Mouse (Mus musculus) heart, embryonic 15.5 days (tissue): ENCODE measurements around the gene Hoxb7. TPM values are rescaled to one million over a fixed set of nuclear protein-coding genes. Genes with fewer than 3 reads are reported as not detected.

Source experiments
- ATAC-seq: fragments of 200-750 bp; cut with Nextera tagmentation; replicated peaks from 2 replicates; pipeline ENCODE4 v1.8.0; 2017; ENCODE audit warnings: low read depth, moderate TSS enrichment; ENCODE audit not compliant: insufficient number of reproducible peaks, insufficient read depth, low FRiP score
- H3K27ac ChIP-seq: fragments of 300-500 bp; sonication (generic); 2 replicates; pipeline ENCODE4 v1.5.1; 2015; ENCODE audit warnings: mild to moderate bottlenecking, inconsistent platforms
- H3K27me3 ChIP-seq: fragments of 300-500 bp; sonication (generic); 2 replicates; pipeline ENCODE4 v1.6.1; 2015; ENCODE audit warnings: inconsistent platforms
- H3K36me3 ChIP-seq: fragments of 300-500 bp; sonication (generic); 2 replicates; pipeline ENCODE4 v1.6.1; 2015; ENCODE audit warnings: mild to moderate bottlenecking, inconsistent platforms
- H3K4me1 ChIP-seq: fragments of 300-500 bp; sonication (generic); replicated peaks from 2 replicates; pipeline ENCODE4 v1.6.1; 2015; ENCODE audit warnings: inconsistent platforms
- H3K4me2 ChIP-seq: fragments of 300-500 bp; sonication (generic); 2 replicates; pipeline ENCODE4 v1.6.1; 2015; ENCODE audit warnings: inconsistent platforms, mild to moderate bottlenecking, moderate library complexity
- H3K4me3 ChIP-seq: fragments of 300-500 bp; sonication (generic); 2 replicates; pipeline ENCODE4 v1.5.1; 2015; ENCODE audit warnings: mild to moderate bottlenecking, inconsistent platforms
- H3K9ac ChIP-seq: fragments of 300-500 bp; sonication (generic); 2 replicates; pipeline ENCODE4 v1.6.1; 2015; ENCODE audit warnings: mild to moderate bottlenecking, inconsistent platforms
- H3K9me3 ChIP-seq: fragments of 300-500 bp; sonication (generic); replicated peaks from 2 replicates; pipeline ENCODE4 v1.6.1; 2016; ENCODE audit warnings: inconsistent platforms
- WGBS: fragments of 180-500 bp; shearing (Covaris S2); methylation state at CpG from one replicate; pipeline ENCODE4 v1.1.7; 2015; ENCODE audit warnings: mixed read lengths; 5-methylcytosine and 5-hydroxymethylcytosine counted together
- polyA plus RNA-seq: library from polyadenylated mRNA; unstranded; fragments of >200 nt; fragmentation: Nextera tagmentation; extraction: Ambion mirVana; gene quantifications from 2 replicates; pipeline ENCODE4 v1.2.1, GENCODE M21; 2015

Hoxb7 gene
- 0.25 and 0.32 TPM in 2 replicates for polyA plus RNA-seq

DNA sequence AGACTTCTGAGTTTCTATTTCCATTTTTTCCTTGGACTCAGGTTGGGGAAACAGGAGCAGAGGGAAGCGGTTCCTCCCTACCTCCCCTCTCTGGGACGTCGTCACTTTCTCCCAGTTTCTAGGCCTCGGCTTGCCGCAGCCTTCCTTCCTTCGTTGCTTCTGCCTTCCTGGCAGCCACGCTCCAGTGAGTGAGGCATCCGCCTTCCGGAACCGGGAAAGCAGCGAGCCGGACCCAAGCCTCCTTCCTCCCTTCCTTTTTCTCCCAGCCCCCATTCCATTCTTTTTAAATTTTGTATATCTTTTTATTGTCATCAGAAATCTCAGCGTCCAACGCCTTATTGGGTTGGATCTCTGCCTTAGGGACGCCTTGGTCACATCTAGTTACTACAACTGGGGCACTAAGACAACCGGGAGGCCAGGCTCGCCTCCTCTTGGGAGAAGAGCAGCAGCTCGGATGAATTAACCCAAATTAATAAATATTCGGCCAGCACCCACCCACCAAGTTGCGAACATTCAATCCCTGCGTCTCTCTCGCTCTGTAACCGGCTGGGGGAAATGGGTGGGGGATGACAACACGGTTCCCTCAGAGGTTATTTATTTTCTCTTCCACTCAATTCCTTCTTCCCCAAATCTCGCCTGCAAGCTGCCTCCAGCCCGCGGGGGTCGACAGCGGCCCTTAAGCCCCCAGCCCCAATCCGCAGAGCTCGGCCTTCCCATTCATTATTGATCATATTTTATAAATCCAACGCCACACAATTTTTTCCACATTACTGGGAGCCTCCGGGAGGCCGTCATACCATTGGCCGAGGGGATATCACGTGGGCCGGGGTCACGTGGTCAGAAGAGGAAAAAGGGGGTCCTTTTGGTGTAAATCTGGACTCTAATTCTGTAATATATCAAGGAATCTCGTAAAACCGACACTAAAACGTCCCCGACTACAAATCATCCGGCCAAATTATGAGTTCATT lies at the start of gene Hoxb7:
Gene Hoxb7 (plus strand): TSS at position 853 of the 968 bp plus-strand sequence.
- no peak within 1 kb of the TSS for H3K9ac ChIP-seq
- peak within 1 kb of the TSS; percentile 39 for H3K4me3 ChIP-seq
- ATAC-seq, result no peak
- no peaks in the 10 kb centered on the region for H3K9me3 ChIP-seq
- peaks cover 32% of the 10 kb centered on the region for H3K4me1 ChIP-seq
- H3K36me3 ChIP-seq, result no peaks in the 10 kb centered on the region
- H3K27ac ChIP-seq, result peak within 1 kb of the TSS; percentile 21; the same call in 1 of the 2 replicates
- 2% methylated on average over 43 of the region's 43 CpGs for WGBS
- peak within 1 kb of the TSS; percentile 68 for H3K4me2 ChIP-seq
- H3K27me3 ChIP-seq, result peaks cover 97% of the 10 kb centered on the region

DNA sequence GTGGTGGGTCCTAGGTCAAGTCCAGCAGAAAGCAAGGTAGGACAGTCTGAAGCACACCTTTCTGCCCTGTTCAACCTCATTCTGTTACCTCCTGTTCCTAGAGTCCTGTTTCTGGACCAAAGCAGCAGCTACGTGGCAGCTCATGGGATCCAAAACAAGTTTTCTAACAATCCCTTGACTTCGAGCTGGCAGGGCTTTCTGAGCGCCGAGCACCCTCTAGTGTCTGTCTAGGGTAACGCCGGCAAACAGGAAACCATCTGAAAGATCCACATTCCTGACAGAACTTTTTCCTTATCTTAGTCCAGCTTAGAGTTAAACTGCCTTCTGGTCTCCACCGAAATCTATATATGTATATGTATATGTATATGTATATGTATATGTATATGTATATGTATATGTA lies 46.2 kb upstream of the Hoxb7 start:
- no peaks in the 10 kb centered on the region for H3K4me1 ChIP-seq
- H3K4me3 ChIP-seq, result no peak overlapping the region
- H3K9me3 ChIP-seq, result no peaks in the 10 kb centered on the region
- H3K9ac ChIP-seq, result no peak overlapping the region
- no peak overlapping the region for H3K27ac ChIP-seq
- no peak overlapping the region for H3K4me2 ChIP-seq
- ATAC-seq, result no peak
- peaks cover 60% of the 10 kb centered on the region for H3K27me3 ChIP-seq
- 1% methylated on average over 7 of the region's 7 CpGs for WGBS
- no peaks in the 10 kb centered on the region for H3K36me3 ChIP-seq

DNA sequence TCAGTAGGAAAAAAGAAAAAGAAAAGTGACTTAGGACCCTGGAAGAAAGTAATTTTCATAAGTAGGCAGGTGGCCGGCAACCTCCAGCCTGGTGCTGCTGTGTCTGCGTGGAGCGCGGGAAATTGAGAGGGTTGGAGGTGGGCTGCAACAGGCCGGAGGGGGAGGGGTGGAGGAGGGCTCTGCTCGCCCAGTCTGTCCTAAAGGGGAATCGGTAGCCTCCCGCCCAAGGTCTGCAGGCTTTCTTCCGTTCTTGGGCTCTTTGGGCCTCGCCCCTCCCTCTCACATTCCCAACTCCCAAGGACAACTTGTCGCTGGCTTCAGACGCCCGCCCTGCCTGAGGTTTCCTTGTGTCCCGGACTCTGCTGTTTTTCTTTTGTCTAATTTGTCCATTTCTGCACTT lies 35.5 kb upstream of the Hoxb7 start:
- H3K27me3 ChIP-seq, result peaks cover 98% of the 10 kb centered on the region
- no peak overlapping the region for H3K9ac ChIP-seq
- ATAC-seq, result no peak
- no peak overlapping the region for H3K4me2 ChIP-seq
- H3K27ac ChIP-seq, result no peak overlapping the region
- H3K4me3 ChIP-seq, result no peak overlapping the region
- H3K4me1 ChIP-seq, result peaks cover 6% of the 10 kb centered on the region; the same call in 1 of the 2 replicates
- H3K9me3 ChIP-seq, result no peaks in the 10 kb centered on the region
- WGBS, result 0% methylated on average over 14 of the region's 14 CpGs
- H3K36me3 ChIP-seq, result no peaks in the 10 kb centered on the region

DNA sequence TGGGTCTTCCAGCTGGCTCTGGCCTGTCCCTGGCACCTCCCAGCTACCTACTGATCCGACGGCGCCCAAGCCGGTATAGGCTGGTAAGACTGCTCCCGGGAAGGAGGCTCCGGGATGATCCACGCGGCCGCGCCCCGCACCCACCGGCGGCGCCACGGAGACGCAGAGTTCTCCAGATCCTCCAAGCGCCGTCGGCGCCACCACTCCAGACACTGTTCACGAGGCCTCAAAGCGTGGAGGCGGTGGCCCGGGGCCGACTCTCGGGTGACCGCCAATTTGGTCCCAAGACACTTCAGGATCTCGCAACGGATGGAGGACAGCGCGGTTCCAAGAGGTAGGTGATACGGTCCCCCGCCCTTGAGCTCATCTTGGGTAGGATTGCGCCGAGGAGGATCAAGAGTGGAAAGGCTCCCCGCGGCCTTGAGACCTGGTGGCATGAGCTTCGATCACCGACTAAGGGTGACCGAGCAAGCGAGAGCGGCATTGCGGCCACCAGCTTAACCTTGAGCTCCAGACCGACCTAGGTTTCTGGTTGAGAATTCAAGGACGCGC lies 34.9 kb upstream of the Hoxb7 start:
- no peak for ATAC-seq
- H3K27ac ChIP-seq, result no peak overlapping the region
- 0 out of 2 replicates have a peak overlapping the region, but pooled peaks have one; percentile 10 for H3K4me2 ChIP-seq
- H3K4me3 ChIP-seq, result peak overlapping the region; percentile 17; the same call in 1 of the 2 replicates
- peaks cover 6% of the 10 kb centered on the region; the same call in 1 of the 2 replicates for H3K4me1 ChIP-seq
- H3K36me3 ChIP-seq, result no peaks in the 10 kb centered on the region
- no peak overlapping the region for H3K9ac ChIP-seq
- H3K9me3 ChIP-seq, result no peaks in the 10 kb centered on the region
- under 1% methylated on average over 46 of the region's 46 CpGs for WGBS
- peaks cover 98% of the 10 kb centered on the region for H3K27me3 ChIP-seq

DNA sequence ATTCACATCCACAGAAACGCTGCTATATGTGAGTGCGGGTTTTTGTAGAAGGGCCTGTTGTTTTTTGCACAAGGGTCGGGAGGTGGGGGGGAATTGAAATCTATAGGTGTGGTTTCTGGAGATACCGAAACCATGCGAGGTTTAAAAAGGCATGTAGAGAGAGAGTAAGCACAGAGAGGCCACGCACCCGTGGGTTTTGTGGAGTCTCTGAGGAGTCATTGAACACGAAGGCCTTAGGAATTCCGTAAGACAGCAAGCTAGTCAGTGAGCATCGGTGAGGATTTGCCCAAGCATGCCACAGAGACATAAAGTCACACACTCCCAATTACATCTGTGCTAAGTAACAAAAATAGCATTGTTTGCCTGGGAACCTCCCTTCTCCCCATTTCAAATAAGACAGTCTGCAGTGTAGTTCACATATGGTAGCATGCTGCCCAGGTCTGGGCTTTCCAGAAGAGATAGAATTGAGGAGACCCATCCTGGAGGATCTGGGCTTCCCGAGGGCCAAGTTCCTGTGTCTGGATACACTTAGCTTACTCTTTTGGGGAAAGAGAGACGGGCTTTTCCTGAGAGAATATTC lies 33.8 kb upstream of the Hoxb7 start:
- Histone ChIP-seq H3K27me3 (peaks cover 97% of the 10 kb centered on the region), H3K36me3 (no peaks in the 10 kb centered on the region), H3K4me2 (no peak overlapping the region), H3K9me3 (no peaks in the 10 kb centered on the region), H3K9ac (no peak overlapping the region), H3K27ac (no peak overlapping the region), H3K4me1 (peaks cover 6% of the 10 kb centered on the region; the same call in 1 of the 2 replicates), H3K4me3 (no peak overlapping the region)
- ATAC-seq, result no peak
- WGBS, result 6% methylated on average over 12 of the region's 12 CpGs

DNA sequence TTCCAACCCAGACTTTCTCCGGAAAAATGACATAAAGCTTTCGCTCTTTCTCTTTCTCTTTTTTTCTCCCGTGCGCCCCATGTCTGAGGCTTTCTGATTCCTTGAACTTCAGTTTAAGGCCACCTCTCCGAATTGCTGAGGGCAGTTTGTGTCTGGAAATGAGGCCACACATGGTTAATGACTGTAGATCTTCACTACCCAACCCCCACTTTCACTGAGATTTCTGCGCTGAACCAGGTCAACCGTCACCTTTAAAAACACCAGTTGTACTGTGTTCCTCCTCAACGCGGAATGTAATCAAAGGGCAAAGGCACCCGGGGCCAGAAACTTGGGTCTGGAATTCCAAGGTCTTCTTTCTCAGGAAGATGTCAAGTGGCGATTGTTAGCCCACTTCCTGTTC lies 32.2 kb upstream of the Hoxb7 start:
- ATAC-seq, result no peak
- H3K4me1 ChIP-seq, result peaks cover 6% of the 10 kb centered on the region; the same call in 1 of the 2 replicates
- no peak overlapping the region for H3K27ac ChIP-seq
- H3K4me2 ChIP-seq, result no peak overlapping the region
- H3K4me3 ChIP-seq, result no peak overlapping the region
- H3K27me3 ChIP-seq, result peaks cover 97% of the 10 kb centered on the region
- no peaks in the 10 kb centered on the region for H3K36me3 ChIP-seq
- H3K9me3 ChIP-seq, result no peaks in the 10 kb centered on the region
- 2% methylated on average over 11 of the region's 11 CpGs for WGBS
- no peak overlapping the region for H3K9ac ChIP-seq

DNA sequence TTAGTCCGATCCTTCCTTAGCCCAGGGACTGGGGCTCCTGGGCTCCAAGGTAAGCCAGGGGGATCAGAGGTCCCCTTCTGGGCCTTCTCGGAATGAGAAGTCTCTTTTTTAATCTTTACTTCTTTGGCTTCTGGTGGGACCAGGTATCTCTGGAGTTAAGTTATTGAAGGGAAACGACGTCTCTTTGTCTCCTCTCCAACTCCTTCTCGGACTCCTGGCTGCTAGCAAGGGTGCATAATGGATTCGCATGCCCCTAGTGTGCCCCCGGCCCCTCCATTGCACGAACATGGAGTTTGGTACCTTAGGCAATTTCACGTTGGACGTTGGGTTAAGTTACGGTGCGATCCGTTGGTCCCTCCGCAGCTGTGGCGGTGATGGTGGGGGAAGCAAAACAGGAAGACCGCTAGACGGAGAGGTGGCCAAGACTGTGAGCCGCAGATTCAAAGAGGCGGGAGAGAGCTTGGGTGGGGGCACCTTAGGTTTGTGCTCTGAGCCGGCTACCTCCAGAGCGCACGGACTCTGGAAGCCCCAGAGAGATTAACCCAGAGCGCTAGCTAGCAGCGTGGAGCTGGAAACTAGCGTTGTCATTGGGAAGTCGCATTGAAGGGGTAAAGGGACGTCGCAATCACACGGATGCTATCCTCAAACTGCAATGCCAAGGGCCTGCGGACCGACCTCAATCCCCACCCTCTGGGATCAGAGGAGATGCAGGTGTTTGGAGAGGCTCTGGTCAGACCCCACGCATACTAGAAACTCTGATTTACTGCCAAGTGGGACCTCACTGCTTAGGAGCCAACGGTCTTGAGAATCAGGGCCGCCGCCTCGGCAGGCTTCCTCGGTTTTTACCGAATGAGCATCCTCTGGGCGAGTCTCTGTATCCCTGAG lies 31.1 kb upstream of the Hoxb7 start:
- H3K9me3 ChIP-seq, result no peaks in the 10 kb centered on the region
- H3K36me3 ChIP-seq, result no peaks in the 10 kb centered on the region
- peaks cover 6% of the 10 kb centered on the region; the same call in 1 of the 2 replicates for H3K4me1 ChIP-seq
- no peak overlapping the region for H3K27ac ChIP-seq
- 4% methylated on average over 39 of the region's 39 CpGs for WGBS
- ATAC-seq, result no peak
- no peak overlapping the region for H3K4me3 ChIP-seq
- no peak overlapping the region for H3K9ac ChIP-seq
- no peak overlapping the region for H3K4me2 ChIP-seq
- peaks cover 97% of the 10 kb centered on the region for H3K27me3 ChIP-seq

DNA sequence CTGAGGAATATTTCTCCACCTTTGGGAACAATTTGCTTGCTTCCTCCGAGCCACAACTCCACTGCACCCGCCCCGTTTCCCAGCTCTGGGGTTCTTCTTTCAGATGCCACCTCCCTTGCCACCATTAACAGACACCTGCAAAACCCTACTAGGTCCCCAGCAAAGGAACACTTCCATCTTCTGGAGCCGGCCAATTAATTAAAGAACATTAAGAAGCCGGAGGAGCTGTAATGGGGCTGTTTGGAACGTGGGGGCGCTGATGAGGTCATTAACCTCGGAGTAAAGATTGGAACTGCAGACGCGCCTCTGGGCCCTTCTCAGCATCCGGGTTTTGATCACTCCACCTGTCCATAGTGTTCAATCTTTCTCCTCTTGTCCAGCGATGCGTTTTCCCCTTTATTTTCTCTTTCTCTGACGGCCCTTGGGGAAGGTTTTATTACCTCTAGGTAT lies 30.4 kb upstream of the Hoxb7 start:
- no peak for ATAC-seq
- 4% methylated on average over 14 of the region's 14 CpGs for WGBS
- H3K27me3 ChIP-seq, result peaks cover 97% of the 10 kb centered on the region

DNA sequence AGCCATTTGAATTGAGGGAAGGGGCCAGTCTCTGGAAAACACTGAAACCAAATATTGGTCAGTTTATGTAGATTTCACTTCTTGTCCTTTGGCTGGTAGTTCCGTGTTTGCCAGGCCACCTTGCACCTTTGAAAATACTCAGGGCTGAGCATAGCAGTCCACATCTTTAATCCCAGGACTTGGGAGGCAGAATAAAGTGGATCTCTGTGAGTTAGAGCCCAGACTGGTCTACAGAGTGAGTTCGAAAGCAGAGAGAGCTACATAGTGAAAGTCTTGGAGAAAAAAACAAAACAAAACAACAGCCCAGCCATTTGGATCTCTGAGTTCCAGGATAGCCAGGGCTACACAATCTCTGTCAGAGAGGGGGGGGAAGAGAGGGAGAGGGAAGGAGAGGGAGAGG lies 29.3 kb upstream of the Hoxb7 start:
- no peak overlapping the region for H3K27ac ChIP-seq
- H3K9me3 ChIP-seq, result no peaks in the 10 kb centered on the region
- no peak for ATAC-seq
- WGBS, result 27% methylated on average over 2 of the region's 2 CpGs
- no peak overlapping the region for H3K4me3 ChIP-seq
- no peak overlapping the region for H3K9ac ChIP-seq
- no peak overlapping the region for H3K4me2 ChIP-seq
- H3K27me3 ChIP-seq, result peaks cover 98% of the 10 kb centered on the region
- no peaks in the 10 kb centered on the region for H3K36me3 ChIP-seq
- H3K4me1 ChIP-seq, result 0 out of 2 replicates have a peak, but pooled peaks cover 3% of the 10 kb centered on the region

More for the DNA sequence above, 30.4 kb upstream of the Hoxb7 start:
- Histone ChIP-seq H3K36me3 (no peaks in the 10 kb centered on the region), H3K27ac (no peak overlapping the region), H3K9me3 (no peaks in the 10 kb centered on the region), H3K9ac (no peak overlapping the region), H3K4me2 (no peak overlapping the region), H3K4me3 (no peak overlapping the region), H3K4me1 (peaks cover 4% of the 10 kb centered on the region; the same call in 1 of the 2 replicates)

DNA sequence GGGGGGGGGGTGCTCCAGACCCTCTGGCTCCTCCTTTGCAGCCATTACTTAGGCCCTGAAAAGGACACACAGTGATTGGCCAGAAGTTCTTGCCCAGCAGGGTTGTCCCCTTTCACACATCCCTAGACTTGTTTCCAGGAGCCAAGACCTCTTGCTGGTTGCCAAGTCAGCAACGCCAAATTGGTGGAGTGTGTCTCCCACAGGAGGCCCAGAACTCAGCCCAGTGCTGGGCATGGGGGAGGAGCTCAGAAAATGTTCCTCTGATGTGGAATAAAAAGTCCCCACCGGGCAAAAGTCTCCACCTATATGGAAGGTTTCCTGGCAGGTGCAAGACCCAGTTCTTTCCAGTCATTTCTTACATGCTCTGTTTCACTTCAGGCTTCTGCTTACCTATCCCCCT lies 27.4 kb upstream of the Hoxb7 start:
- no peak for ATAC-seq
- 0 out of 2 replicates have a peak, but pooled peaks cover 3% of the 10 kb centered on the region for H3K4me1 ChIP-seq
- no peaks in the 10 kb centered on the region for H3K9me3 ChIP-seq
- no peak overlapping the region for H3K27ac ChIP-seq
- WGBS, result 6% methylated on average over 2 of the region's 2 CpGs
- H3K4me2 ChIP-seq, result no peak overlapping the region
- no peak overlapping the region for H3K9ac ChIP-seq
- H3K36me3 ChIP-seq, result no peaks in the 10 kb centered on the region
- H3K4me3 ChIP-seq, result no peak overlapping the region
- peaks cover 98% of the 10 kb centered on the region for H3K27me3 ChIP-seq
